Mouse (Mus musculus): ENCODE results near the gene Ppp1r15b. TPM values are rescaled to one million over a fixed set of nuclear protein-coding genes. Genes with fewer than 3 reads are reported as not detected.

Ppp1r15b gene
- total and polyA plus RNA-seq, 2 experiments from 2014 or later, result 17.5 to 42.3 TPM

DNA sequence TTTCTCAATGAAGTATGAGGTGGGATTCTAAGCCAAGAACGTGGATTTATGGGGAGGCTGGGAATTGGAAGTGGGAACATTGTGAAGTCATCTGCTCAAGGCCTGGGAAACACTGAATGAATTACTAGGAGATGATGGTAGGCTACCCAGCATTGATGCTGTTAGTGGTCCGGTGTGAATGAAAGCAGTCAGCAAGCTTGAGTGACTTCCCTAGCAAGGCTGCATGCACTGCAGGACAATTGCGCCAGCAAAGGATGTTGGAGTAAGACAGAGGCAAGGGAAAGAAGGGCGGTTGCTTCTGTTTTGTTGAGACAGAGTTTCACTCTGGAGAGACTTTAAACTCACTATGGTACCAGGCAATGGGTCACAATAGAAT is 4.6 kb upstream of the Ppp1r15b start:
- 58% methylated on average over 4 of the region's 4 CpGs for WGBS

DNA sequence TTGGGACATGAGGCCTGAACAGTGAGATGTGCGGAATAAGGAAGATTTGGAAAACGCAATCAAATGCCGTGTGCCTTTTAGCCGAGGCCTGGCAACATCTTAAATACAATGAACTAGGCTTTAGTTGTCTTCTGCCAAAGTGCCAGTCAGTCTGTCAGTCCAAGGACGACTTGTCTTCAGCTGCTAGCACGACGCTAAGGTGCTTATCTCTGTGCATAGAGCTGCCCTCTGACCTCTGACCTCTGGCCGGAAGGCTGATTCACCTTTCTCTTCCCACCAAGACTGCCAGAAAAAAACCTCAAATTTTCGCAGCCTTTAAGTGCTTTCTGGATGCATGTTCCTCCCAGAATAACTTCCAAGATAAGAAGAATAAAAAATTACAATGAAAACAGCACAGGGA is 3.6 kb upstream of the Ppp1r15b start:
- Histone ChIP-seq H3K4me3 (ENCODE audit: low read depth, low read length) (no peak overlapping the region), H3K4me1 (ENCODE audit: insufficient read depth, low read length) (peaks cover 4% of the 10 kb centered on the region; the same call in 1 of the 2 replicates), H3K9ac (replicated peaks; ENCODE audit: low read length, poor library complexity, severe bottlenecking) (no peak overlapping the region), H3K4me2 (ENCODE audit: low read depth, low read length, poor library complexity, severe bottlenecking) (no peak overlapping the region), H3K9me3 (ENCODE audit: low read length) (no peaks in the 10 kb centered on the region), H3K27me3 (ENCODE audit: insufficient read depth, low read length) (no peaks in the 10 kb centered on the region), H3K36me3 (ENCODE audit: insufficient read depth, low read length) (no peaks in the 10 kb centered on the region), H3K27ac (ENCODE audit: low read depth, low read length) (no peak overlapping the region)
- ATAC-seq (ENCODE audit: low FRiP score), result no peak
- no peak for DNase-seq (ENCODE audit: low spot score)
- WGBS, result 53% methylated on average over 9 of the region's 9 CpGs
- no peak for TF ChIP-seq CTCF (IDR thresholded peaks at IDR 0.05)

More for the DNA sequence above, 4.6 kb upstream of the Ppp1r15b start:
- Histone ChIP-seq H3K27ac (ENCODE audit: low read depth, low read length) (no peak overlapping the region), H3K4me3 (ENCODE audit: low read depth, low read length) (no peak overlapping the region), H3K9me3 (ENCODE audit: low read length) (no peaks in the 10 kb centered on the region), H3K9ac (replicated peaks; ENCODE audit: low read length, poor library complexity, severe bottlenecking) (no peak overlapping the region), H3K4me2 (ENCODE audit: low read depth, low read length, poor library complexity, severe bottlenecking) (no peak overlapping the region), H3K27me3 (ENCODE audit: insufficient read depth, low read length) (no peaks in the 10 kb centered on the region), H3K36me3 (ENCODE audit: insufficient read depth, low read length) (no peaks in the 10 kb centered on the region), H3K4me1 (ENCODE audit: insufficient read depth, low read length) (peaks cover 4% of the 10 kb centered on the region; the same call in 1 of the 2 replicates)
- ATAC-seq (ENCODE audit: low FRiP score) (no peak), DNase-seq (ENCODE audit: low spot score) (no peak)
- no peak for TF ChIP-seq CTCF (IDR thresholded peaks at IDR 0.05)

DNA sequence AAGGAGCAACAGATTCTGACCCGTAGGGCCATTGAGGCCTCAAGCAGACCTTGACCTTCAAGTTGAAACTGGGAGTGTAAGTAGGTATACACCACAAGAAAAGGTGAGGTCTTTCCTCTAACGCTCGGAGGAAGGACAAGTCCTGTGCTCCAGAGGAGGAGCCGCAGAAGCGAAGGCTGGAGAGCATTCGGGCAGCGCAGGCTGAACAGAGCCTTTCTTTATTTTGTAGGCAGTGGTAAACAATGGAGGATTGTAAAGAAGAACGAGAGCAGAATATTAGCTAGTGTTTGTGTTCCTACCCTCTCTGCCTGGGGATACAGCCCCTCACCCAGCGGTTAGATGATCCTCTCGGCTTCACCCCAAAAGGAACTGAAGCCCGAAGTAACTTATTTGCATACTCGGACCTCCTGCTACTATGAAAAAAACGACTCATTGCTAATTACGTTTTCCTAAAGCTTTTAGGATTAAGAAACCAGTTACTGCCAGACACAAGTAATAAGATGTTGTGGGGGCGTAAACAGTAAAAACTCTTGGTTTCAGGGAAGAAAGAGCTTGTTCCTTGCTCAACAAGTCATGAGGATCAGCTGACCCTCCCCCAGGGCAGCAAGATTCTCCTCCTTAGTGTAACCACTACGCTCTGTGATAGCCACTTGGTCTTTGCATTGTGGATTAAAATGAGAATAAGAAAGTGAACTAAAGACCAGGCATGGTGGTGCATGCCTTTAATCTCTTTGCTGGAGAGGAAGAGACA is 1.3 kb upstream of the Ppp1r15b start:
- no peak for ATAC-seq (ENCODE audit: low FRiP score)
- no peak for TF ChIP-seq CTCF (IDR thresholded peaks at IDR 0.05)
- Histone ChIP-seq H3K4me1 (ENCODE audit: insufficient read depth, low read length) (peaks cover 4% of the 10 kb centered on the region; the same call in 1 of the 2 replicates), H3K9ac (replicated peaks; ENCODE audit: low read length, poor library complexity, severe bottlenecking) (no peak overlapping the region), H3K27ac (ENCODE audit: low read depth, low read length) (peak overlapping the region; percentile 97), H3K27me3 (ENCODE audit: insufficient read depth, low read length) (no peaks in the 10 kb centered on the region), H3K4me2 (ENCODE audit: low read depth, low read length, poor library complexity, severe bottlenecking) (no peak overlapping the region), H3K4me3 (ENCODE audit: low read depth, low read length) (no peak overlapping the region), H3K36me3 (ENCODE audit: insufficient read depth, low read length) (no peaks in the 10 kb centered on the region), H3K9me3 (ENCODE audit: low read length) (no peaks in the 10 kb centered on the region)
- peak; percentile 39 for DNase-seq (ENCODE audit: low spot score)
- WGBS, result 15% methylated on average over 16 of the region's 16 CpGs

GRCm38 (mm10) chr1:133131561-133131905 is 590 bp downstream of the Ppp1r15b start:
- peak overlapping the region; percentile 72 for H3K4me3 ChIP-seq (ENCODE audit: low read depth, low read length)
- TF ChIP-seq CTCF (IDR thresholded peaks at IDR 0.05), result no peak
- ATAC-seq (ENCODE audit: low FRiP score) (no peak), DNase-seq (ENCODE audit: low spot score) (no peak)
- peak overlapping the region; percentile 79 for H3K9ac ChIP-seq (replicated peaks; ENCODE audit: low read length, poor library complexity, severe bottlenecking)
- H3K4me2 ChIP-seq (ENCODE audit: low read depth, low read length, poor library complexity, severe bottlenecking), result peak overlapping the region; percentile 97
- 0% methylated on average over 35 of the region's 35 CpGs for WGBS
- H3K9me3 ChIP-seq (ENCODE audit: low read length), result no peaks in the 10 kb centered on the region
- peak overlapping the region; percentile 97 for H3K27ac ChIP-seq (ENCODE audit: low read depth, low read length)
- H3K4me1 ChIP-seq (ENCODE audit: insufficient read depth, low read length), result peaks cover 4% of the 10 kb centered on the region; the same call in 1 of the 2 replicates
- H3K36me3 ChIP-seq (ENCODE audit: insufficient read depth, low read length), result peaks cover 1% of the 10 kb centered on the region
- H3K27me3 ChIP-seq (ENCODE audit: insufficient read depth, low read length), result no peaks in the 10 kb centered on the region

DNA sequence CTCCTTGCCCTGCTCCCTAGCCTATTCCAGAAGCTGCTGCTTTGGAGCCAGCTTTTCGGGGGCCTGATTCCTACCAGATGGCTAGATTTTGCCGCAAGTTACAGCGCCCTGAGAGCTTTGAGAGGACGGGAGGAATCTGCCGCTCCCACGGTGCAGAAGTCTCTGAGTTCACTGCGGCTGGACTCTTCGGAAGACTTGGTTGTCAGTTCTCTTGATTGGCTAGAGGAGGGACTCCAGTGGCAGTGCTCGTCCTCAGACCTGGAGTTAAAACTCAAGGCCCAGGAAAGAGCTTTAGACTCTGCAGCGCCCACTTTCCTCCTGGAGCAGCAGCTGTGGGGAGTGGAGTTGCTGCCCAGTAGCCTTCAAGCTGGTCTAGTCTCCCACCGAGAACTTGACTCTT is 993 bp downstream of the Ppp1r15b start:
- Histone ChIP-seq H3K4me3 (ENCODE audit: low read depth, low read length) (peak overlapping the region; percentile 72), H3K9ac (replicated peaks; ENCODE audit: low read length, poor library complexity, severe bottlenecking) (peak overlapping the region; percentile 79), H3K27me3 (ENCODE audit: insufficient read depth, low read length) (no peaks in the 10 kb centered on the region), H3K27ac (ENCODE audit: low read depth, low read length) (peak overlapping the region; percentile 97), H3K36me3 (ENCODE audit: insufficient read depth, low read length) (peaks cover 5% of the 10 kb centered on the region), H3K9me3 (ENCODE audit: low read length) (no peaks in the 10 kb centered on the region), H3K4me1 (ENCODE audit: insufficient read depth, low read length) (peaks cover 4% of the 10 kb centered on the region; the same call in 1 of the 2 replicates), H3K4me2 (ENCODE audit: low read depth, low read length, poor library complexity, severe bottlenecking) (peak overlapping the region; percentile 97)
- ATAC-seq (ENCODE audit: low FRiP score) (no peak), DNase-seq (ENCODE audit: low spot score) (no peak)
- WGBS, result 0% methylated on average over 11 of the region's 11 CpGs
- no peak for TF ChIP-seq CTCF (IDR thresholded peaks at IDR 0.05)

Measured in midbrain, postnatal 0 days (tissue).